Mouse (Mus musculus) right cerebral cortex, postnatal 25 days (tissue): ENCODE data around the gene Gm14190.
"Not testable (repeated sequence)": the region's sequence is repeated elsewhere in the genome, so short reads cannot be mapped to it uniquely, and the experiment has no call there.

ENCODE experiments used
- DNase-seq: peaks from one replicate; pipeline ENCODE4 v3.0.0; 2022

The Gm14190 gene

GRCm38 (mm10) chr11:99690463-99690862, at the start of gene Gm14190:
TSS of gene Gm14190 (minus strand) at chr11:99690740.
- no peak for DNase-seq

GRCm38 (mm10) chr11:99734190-99734589, 43.6 kb upstream of the Gm14190 start, which contains the start of gene Gm14180:
TSS of gene Gm14180 (minus strand) at chr11:99734290.
- DNase-seq, result no peak

GRCm38 (mm10) chr11:99724061-99724460, 33.5 kb upstream of the Gm14190 start:
- no peak for DNase-seq

- DNase-seq, result no peak
These were observed 28.2 kb upstream of the Gm14190 start for GRCm38 (mm10) chr11:99718759-99719158.

- DNase-seq, result not testable (repeated sequence)
These were observed 5.3 kb downstream of the Gm14190 start for GRCm38 (mm10) chr11:99685235-99685634.

- no peak for DNase-seq
These were observed 7.1 kb downstream of the Gm14190 start for GRCm38 (mm10) chr11:99683481-99683880.

- DNase-seq, result no peak
These were observed 24.7 kb downstream of the Gm14190 start, which contains the start of gene Krtap4-6 for GRCm38 (mm10) chr11:99665860-99666259. TSS of gene Krtap4-6 (minus strand) at chr11:99665960.

GRCm38 (mm10) chr11:99662802-99663201, 27.7 kb downstream of the Gm14190 start:
- DNase-seq, result no peak

GRCm38 (mm10) chr11:99659256-99659655, 31.3 kb downstream of the Gm14190 start:
- DNase-seq, result no peak

- not testable (repeated sequence) for DNase-seq
These were observed 32.0 kb downstream of the Gm14190 start, which contains the start of gene Gm11563 for GRCm38 (mm10) chr11:99658467-99659010. TSS of gene Gm11563 (minus strand) at chr11:99658960.

GRCm38 (mm10) chr11:99657051-99657450, 33.5 kb downstream of the Gm14190 start:
- DNase-seq, result no peak

GRCm38 (mm10) chr11:99650136-99650535, 40.4 kb downstream of the Gm14190 start, which contains the start of gene Gm11555:
TSS of gene Gm11555 (minus strand) at chr11:99650236.
- DNase-seq, result no peak

GRCm38 (mm10) chr11:99646444-99646843, 44.1 kb downstream of the Gm14190 start:
- DNase-seq, result peak; percentile 22

GRCm38 (mm10) chr11:99644351-99644750, 46.2 kb downstream of the Gm14190 start:
- DNase-seq, result no peak

GRCm38 (mm10) chr11:99643635-99644139, 46.9 kb downstream of the Gm14190 start, which contains the start of gene Krtap4-7:
TSS of gene Krtap4-7 (minus strand) at chr11:99644089.
- not testable (repeated sequence) for DNase-seq

GRCm38 (mm10) chr11:99640926-99641325, 49.6 kb downstream of the Gm14190 start:
- no peak for DNase-seq
